Mouse (Mus musculus) cerebellum, adult 8-10 months (tissue): ENCODE results near the gene Dvl3.

Experiments
- DNase-seq: peaks from one replicate; pipeline ENCODE4 v3.0.0; 2022

Dvl3 gene

DNA sequence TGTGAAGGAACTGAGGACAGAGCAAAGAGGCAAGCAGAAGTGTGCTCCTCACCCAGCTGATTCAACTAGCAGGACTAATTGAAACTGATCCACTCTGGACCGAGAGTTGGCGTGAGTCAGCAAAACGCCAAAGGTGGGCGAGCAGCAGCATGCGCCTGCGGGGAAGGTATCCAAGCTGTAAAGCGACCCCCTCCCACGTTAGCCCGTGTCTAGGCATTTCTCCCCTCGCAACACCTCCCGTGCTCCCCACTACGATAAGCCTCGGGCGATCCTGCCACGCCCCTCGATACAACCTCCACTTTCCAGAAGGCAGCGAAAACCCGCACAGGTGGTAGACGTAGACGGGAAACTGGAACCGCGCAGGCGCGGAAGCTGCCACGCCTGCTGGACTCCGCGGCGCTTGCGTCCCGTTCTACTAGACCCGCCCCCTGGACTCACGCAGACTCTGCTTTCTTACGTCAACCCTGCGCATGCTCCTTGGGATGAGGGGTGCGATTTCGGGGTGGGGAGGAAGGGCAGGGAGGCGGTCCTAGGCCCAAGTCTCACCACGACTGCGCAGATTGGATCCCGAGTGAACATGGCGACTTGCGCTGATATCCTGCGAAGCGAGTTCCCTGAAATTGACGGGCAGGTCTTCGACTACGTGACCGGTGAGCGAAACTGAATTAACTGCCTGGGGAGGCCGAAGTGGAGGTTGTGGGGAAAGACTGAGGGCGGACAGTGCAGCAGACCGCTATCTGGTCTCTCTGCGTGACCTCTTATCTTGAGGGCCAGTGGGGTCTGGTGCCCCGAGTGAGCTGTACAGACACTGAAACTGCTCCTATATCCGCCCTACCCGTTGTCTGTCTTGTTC is 31.5 kb downstream of the Dvl3 start, which contains the start of gene Abcf3:
Gene Abcf3, plus strand, starts transcription at position 482 of the 853 bp plus-strand sequence.
- DNase-seq, result peak; percentile 97

DNA sequence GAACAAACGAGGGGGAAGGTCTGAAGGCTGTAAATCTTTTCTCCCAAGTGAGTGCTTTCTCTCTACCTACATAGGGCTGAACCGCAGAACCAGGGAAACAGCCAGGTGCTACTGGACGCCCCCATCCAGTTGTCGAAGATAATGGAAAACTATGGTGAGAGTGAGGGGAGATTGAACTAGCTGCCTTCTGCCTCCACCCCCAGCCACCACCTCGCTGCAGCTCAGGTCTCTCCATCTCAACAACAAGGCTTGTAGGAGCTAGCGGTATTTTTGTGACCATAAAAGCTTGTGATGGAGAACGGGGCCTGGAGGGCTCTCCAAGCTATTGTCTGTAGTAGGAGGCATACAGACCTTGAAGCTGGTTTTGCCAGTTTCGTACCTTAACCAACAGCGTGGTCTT is 32.4 kb downstream of the Dvl3 start:
- no peak for DNase-seq

DNA sequence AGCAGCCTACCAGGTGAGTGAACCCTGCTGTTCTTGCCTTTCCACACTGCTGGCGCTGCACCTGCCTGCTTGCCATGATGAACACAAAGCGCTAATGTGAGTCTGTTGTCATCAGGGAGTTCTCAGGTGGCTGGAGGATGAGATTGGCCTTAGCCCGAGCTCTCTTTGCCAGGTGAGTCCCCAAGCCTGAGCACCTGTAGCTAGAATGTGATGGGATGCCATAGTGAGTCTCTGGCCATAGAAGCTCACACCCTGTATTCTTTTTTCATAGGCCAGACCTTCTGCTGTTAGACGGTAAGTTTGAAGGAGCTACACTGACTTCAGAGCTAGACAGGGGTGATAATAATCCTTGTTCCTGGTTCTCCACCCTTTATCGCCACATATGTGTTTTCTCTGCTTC is 34.9 kb downstream of the Dvl3 start:
- DNase-seq, result no peak

DNA sequence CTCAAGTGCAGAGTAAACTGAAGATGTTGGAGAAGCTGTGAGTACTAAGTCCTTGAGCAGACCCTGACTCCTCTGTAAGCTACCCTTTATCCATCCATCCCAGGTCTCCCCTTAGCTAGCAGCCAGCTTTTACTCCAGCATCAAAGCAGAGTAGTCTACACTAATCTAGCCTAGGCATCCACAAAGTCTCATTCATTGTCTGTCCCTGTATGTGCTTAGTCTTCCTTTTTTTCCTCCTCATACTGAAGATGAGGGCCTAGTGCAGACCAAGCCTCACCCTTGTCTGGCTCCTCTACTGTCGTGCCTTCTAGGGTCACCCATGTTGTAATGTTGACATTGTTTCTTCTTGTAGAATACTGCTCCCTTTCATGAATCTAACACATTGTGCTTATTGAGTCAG is 35.8 kb downstream of the Dvl3 start:
- no peak for DNase-seq

DNA sequence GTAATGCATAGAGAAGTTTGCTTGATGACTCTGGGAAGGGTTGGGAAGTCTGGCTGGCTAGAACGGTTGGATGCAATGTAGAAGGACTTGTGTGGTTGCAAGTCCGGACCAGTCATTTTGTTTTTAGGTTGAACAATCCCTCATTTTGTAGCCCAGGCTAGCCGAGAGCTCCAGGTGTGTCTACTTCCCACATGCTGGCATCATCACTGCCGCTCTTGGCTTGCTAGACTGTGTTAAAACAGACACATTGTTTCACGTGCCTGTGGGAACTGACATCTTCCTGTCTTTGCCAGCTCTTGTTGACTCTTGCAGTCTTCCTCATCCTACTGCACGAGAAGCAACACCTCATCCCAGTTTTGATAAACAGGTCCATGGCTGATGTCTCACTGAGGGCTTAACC is 38.2 kb downstream of the Dvl3 start:
- no peak for DNase-seq

DNA sequence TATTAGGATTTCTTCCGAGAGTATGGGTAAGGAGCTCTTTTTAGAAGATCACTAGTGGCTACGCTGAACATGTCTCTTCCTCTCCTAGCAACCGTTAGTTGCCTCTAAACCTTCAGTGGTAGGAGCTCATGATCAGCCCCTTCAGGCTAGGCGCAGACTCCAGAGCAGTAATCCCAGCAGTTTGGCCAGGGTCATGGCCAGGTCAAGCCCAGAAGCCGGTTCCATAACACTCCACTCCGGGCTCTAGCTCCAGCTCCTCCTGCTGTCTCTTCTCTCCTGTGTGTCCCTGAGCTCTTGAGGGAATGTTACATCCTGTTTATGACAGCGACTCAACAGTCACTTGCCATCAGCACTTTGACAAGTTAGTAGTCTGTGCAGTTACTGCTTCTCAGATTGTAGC is 40.6 kb downstream of the Dvl3 start:
- no peak for DNase-seq

DNA sequence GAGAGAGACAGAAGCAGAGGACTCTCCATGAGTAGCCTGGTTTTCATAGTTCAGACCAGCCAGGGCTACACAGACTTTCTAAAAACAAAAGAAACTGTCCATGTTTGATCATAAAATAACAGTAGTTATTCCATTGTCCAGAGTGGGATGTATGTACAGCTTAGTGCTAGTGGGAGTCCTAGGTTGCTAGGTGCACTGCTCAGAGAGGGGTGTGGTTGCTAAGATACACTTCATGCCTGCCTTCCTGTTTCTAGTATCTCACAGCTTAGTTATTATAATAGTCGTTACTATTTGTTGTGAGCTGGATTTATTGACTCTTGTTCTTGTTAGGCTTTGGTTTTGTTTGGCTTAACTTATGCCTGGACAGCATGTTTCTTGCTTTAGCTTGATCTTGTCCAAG is 48.3 kb downstream of the Dvl3 start:
- no peak for DNase-seq
